Mouse (Mus musculus) midbrain, embryonic 11.5 days (tissue): ENCODE measurements around the gene Ezr. TPM values are rescaled to one million over a fixed set of nuclear protein-coding genes. Genes with fewer than 3 reads are reported as not detected.

ENCODE experiments used
- ATAC-seq: fragments of 200-750 bp; cut with Nextera tagmentation; 2 replicates; pipeline ENCODE4 v1.8.0; 2017; ENCODE audit warnings: moderate TSS enrichment, moderate library complexity; ENCODE audit not compliant: low FRiP score
- DNase-seq: peaks from one replicate; pipeline ENCODE4 v3.0.0; 2015; ENCODE audit warnings: low spot score; ENCODE audit errors: missing footprints
- H3K27ac ChIP-seq: fragments of 300-500 bp; sonication (generic); 2 replicates; pipeline ENCODE4 v1.5.1; 2014; ENCODE audit warnings: low read depth, low read length
- H3K27me3 ChIP-seq: fragments of 300-500 bp; sonication (generic); 2 replicates; pipeline ENCODE4 v1.6.1; 2014; ENCODE audit warnings: mild to moderate bottlenecking, low read length, moderate library complexity, mixed read lengths; ENCODE audit not compliant: control insufficient read depth, insufficient read depth
- H3K36me3 ChIP-seq: fragments of 300-500 bp; sonication (generic); 2 replicates; pipeline ENCODE4 v1.6.1; 2014; ENCODE audit warnings: mild to moderate bottlenecking, low read length, moderate library complexity, mixed read lengths; ENCODE audit not compliant: control insufficient read depth, insufficient read depth
- H3K4me1 ChIP-seq: fragments of 300-500 bp; sonication (generic); 2 replicates; pipeline ENCODE4 v1.6.1; 2014; ENCODE audit warnings: low read length; ENCODE audit not compliant: control insufficient read depth, insufficient read depth
- H3K4me2 ChIP-seq: fragments of 300-500 bp; sonication (generic); 2 replicates; pipeline ENCODE4 v1.6.1; 2014; ENCODE audit warnings: mild to moderate bottlenecking, moderate library complexity
- H3K4me3 ChIP-seq: fragments of 300-500 bp; sonication (generic); 2 replicates; pipeline ENCODE4 v1.5.1; 2014; ENCODE audit warnings: low read depth, low read length
- H3K9ac ChIP-seq: fragments of 300-500 bp; sonication (generic); 2 replicates; pipeline ENCODE4 v1.6.1; 2014; ENCODE audit warnings: low read length
- H3K9me3 ChIP-seq: fragments of 300-500 bp; sonication (generic); 2 replicates; pipeline ENCODE4 v1.6.1; 2016; ENCODE audit warnings: low read length; ENCODE audit not compliant: control insufficient read depth
- WGBS: fragments of 180-500 bp; shearing (Covaris S2); extraction: QIAGEN DNeasy Blood & Tissue Kit; methylation state at CpG from one replicate; pipeline ENCODE4 v1.1.7; 2014; 5-methylcytosine and 5-hydroxymethylcytosine counted together
- polyA plus RNA-seq: library from polyadenylated mRNA; unstranded; fragments of >200 nt; fragmentation: Nextera tagmentation; extraction: Ambion mirVana; gene quantifications from 2 replicates; pipeline ENCODE4 v1.2.1, GENCODE M21; 2014

Gene Ezr
- polyA plus RNA-seq, 1 experiment from 2014 or later: 51.0 TPM

GRCm38 (mm10) chr17:6811931-6812850 lies 29.6 kb upstream of the Ezr start:
- DNase-seq (no peak), ATAC-seq (no peak)
- WGBS: 49% methylated on average over 7 of the region's 7 CpGs
- Histone ChIP-seq H3K27ac (no peak overlapping the region), H3K4me3 (no peak overlapping the region), H3K4me1 (no peaks in the 10 kb centered on the region; the same call in 1 of the 2 replicates), H3K9me3 (no peaks in the 10 kb centered on the region), H3K4me2 (no peak overlapping the region), H3K27me3 (no peaks in the 10 kb centered on the region), H3K9ac (no peak overlapping the region), H3K36me3 (no peaks in the 10 kb centered on the region)

GRCm38 (mm10) chr17:6809331-6809730 lies 26.7 kb upstream of the Ezr start:
- H3K9ac ChIP-seq: no peak overlapping the region
- no peaks in the 10 kb centered on the region for H3K9me3 ChIP-seq
- no peaks in the 10 kb centered on the region for H3K36me3 ChIP-seq
- no peak for ATAC-seq
- H3K4me2 ChIP-seq: no peak overlapping the region
- WGBS: 62% methylated on average over 3 of the region's 3 CpGs
- H3K4me3 ChIP-seq: no peak overlapping the region
- H3K27me3 ChIP-seq: no peaks in the 10 kb centered on the region
- no peaks in the 10 kb centered on the region; the same call in 1 of the 2 replicates for H3K4me1 ChIP-seq
- no peak overlapping the region for H3K27ac ChIP-seq
- no peak for DNase-seq

GRCm38 (mm10) chr17:6808521-6809165 lies 26.1 kb upstream of the Ezr start:
- 42% methylated on average over 8 of the region's 8 CpGs for WGBS
- no peak for ATAC-seq
- Histone ChIP-seq H3K4me2 (no peak overlapping the region), H3K4me3 (no peak overlapping the region), H3K27me3 (no peaks in the 10 kb centered on the region), H3K9me3 (no peaks in the 10 kb centered on the region), H3K27ac (no peak overlapping the region), H3K4me1 (no peaks in the 10 kb centered on the region; the same call in 1 of the 2 replicates), H3K36me3 (no peaks in the 10 kb centered on the region), H3K9ac (no peak overlapping the region)
- no peak for DNase-seq

GRCm38 (mm10) chr17:6807827-6808520 lies 25.4 kb upstream of the Ezr start:
- H3K4me1 ChIP-seq: no peaks in the 10 kb centered on the region; the same call in 1 of the 2 replicates
- no peaks in the 10 kb centered on the region for H3K9me3 ChIP-seq
- no peak overlapping the region for H3K4me2 ChIP-seq
- DNase-seq (no peak), ATAC-seq (no peak)
- no peaks in the 10 kb centered on the region for H3K36me3 ChIP-seq
- H3K27me3 ChIP-seq: no peaks in the 10 kb centered on the region
- H3K27ac ChIP-seq: no peak overlapping the region
- 87% methylated on average over 16 of the region's 16 CpGs for WGBS
- no peak overlapping the region for H3K9ac ChIP-seq
- H3K4me3 ChIP-seq: no peak overlapping the region

- no peak overlapping the region for H3K4me2 ChIP-seq
- H3K9ac ChIP-seq: no peak overlapping the region
- peaks cover 5% of the 10 kb centered on the region for H3K9me3 ChIP-seq
- H3K27ac ChIP-seq: no peak overlapping the region
- H3K4me1 ChIP-seq: no peaks in the 10 kb centered on the region
- DNase-seq (no peak), ATAC-seq (no peak)
- H3K4me3 ChIP-seq: no peak overlapping the region
- no peaks in the 10 kb centered on the region for H3K27me3 ChIP-seq
- 83% methylated on average over 6 of the region's 6 CpGs for WGBS
- peaks cover 2% of the 10 kb centered on the region; the same call in 1 of the 2 replicates for H3K36me3 ChIP-seq
These were observed 22.4 kb upstream of the Ezr start for GRCm38 (mm10) chr17:6804853-6805543.

- Histone ChIP-seq H3K36me3 (peaks cover 2% of the 10 kb centered on the region; the same call in 1 of the 2 replicates), H3K9me3 (peaks cover 5% of the 10 kb centered on the region), H3K4me1 (no peaks in the 10 kb centered on the region), H3K9ac (no peak overlapping the region), H3K27ac (no peak overlapping the region), H3K4me3 (no peak overlapping the region), H3K4me2 (no peak overlapping the region), H3K27me3 (no peaks in the 10 kb centered on the region)
- ATAC-seq: no peak
- no peak for DNase-seq
- 91% methylated on average over 6 of the region's 6 CpGs for WGBS
These were observed 21.5 kb upstream of the Ezr start for GRCm38 (mm10) chr17:6804111-6804510.

GRCm38 (mm10) chr17:6803614-6804013 lies 21.0 kb upstream of the Ezr start:
- no peak for ATAC-seq
- no peak overlapping the region for H3K9ac ChIP-seq
- H3K4me3 ChIP-seq: no peak overlapping the region
- no peak for DNase-seq
- WGBS: 94% methylated on average over 1 of the region's 1 CpGs
- no peak overlapping the region for H3K27ac ChIP-seq
- no peak overlapping the region for H3K4me2 ChIP-seq
- peaks cover 2% of the 10 kb centered on the region; the same call in 1 of the 2 replicates for H3K36me3 ChIP-seq
- H3K4me1 ChIP-seq: no peaks in the 10 kb centered on the region
- no peaks in the 10 kb centered on the region for H3K27me3 ChIP-seq
- peaks cover 5% of the 10 kb centered on the region for H3K9me3 ChIP-seq

- peaks cover 2% of the 10 kb centered on the region; the same call in 1 of the 2 replicates for H3K36me3 ChIP-seq
- H3K4me1 ChIP-seq: no peaks in the 10 kb centered on the region
- peaks cover 5% of the 10 kb centered on the region for H3K9me3 ChIP-seq
- H3K9ac ChIP-seq: no peak overlapping the region
- WGBS: 89% methylated on average over 12 of the region's 12 CpGs
- no peaks in the 10 kb centered on the region for H3K27me3 ChIP-seq
- no peak for DNase-seq
- no peak for ATAC-seq
- no peak overlapping the region for H3K4me2 ChIP-seq
- no peak overlapping the region for H3K27ac ChIP-seq
- no peak overlapping the region for H3K4me3 ChIP-seq
These were observed 15.9 kb upstream of the Ezr start for GRCm38 (mm10) chr17:6798392-6799061.
